Mouse (Mus musculus): ENCODE data around the gene Pitpnc1. TPM values are rescaled to one million over a fixed set of nuclear protein-coding genes. Genes with fewer than 3 reads are reported as not detected.

The Pitpnc1 gene
- polyA plus RNA-seq, 1 experiment from 2014 or later = 36.7 TPM

DNA sequence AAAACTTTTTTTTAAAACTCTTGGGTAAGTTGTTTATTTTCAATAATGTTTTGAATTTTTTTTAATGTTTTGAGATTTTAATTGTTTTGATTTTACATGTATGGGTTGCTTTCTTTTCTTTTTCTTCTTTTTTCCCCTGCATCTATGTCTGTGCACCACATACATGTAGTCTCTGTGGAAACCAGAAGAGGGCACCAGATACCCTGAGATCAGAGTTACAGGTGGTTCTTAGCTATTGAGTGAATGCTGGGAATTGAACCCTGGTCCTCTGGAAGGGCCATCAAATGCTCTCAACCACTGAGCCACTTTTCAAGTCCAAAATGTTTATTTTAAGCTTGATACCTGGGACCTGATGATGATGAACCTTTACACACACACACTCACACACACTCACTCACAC, 170.3 kb downstream of the Pitpnc1 start:
- Histone ChIP-seq H3K27me3 (no peaks in the 10 kb centered on the region), H3K4me2 (replicated peaks) (no peak overlapping the region), H3K36me3 (peaks cover 14% of the 10 kb centered on the region), H3K9ac (replicated peaks) (no peak overlapping the region), H3K4me3 (replicated peaks) (no peak overlapping the region), H3K4me1 (replicated peaks) (no peaks in the 10 kb centered on the region), H3K9me3 (peaks cover 8% of the 10 kb centered on the region), H3K27ac (no peak overlapping the region)
- ATAC-seq = no peak

- no peaks in the 10 kb centered on the region for H3K27me3 ChIP-seq
- H3K27ac ChIP-seq = no peak overlapping the region
- H3K4me1 ChIP-seq (replicated peaks) = no peaks in the 10 kb centered on the region
- peaks cover 14% of the 10 kb centered on the region for H3K36me3 ChIP-seq
- peaks cover 8% of the 10 kb centered on the region for H3K9me3 ChIP-seq
- ATAC-seq = no peak
- no peak overlapping the region for H3K9ac ChIP-seq (replicated peaks)
- WGBS = 90% methylated on average over 9 of the region's 9 CpGs
- H3K4me3 ChIP-seq (replicated peaks) = no peak overlapping the region
- H3K4me2 ChIP-seq (replicated peaks) = no peak overlapping the region
Measured at GRCm38 (mm10) chr11:107299511-107300120, 170.9 kb downstream of the Pitpnc1 start.

GRCm38 (mm10) chr11:107296176-107296575, 174.3 kb downstream of the Pitpnc1 start:
- H3K36me3 ChIP-seq = peaks cover 17% of the 10 kb centered on the region
- H3K9me3 ChIP-seq = peaks cover 8% of the 10 kb centered on the region
- H3K9ac ChIP-seq (replicated peaks) = no peak overlapping the region
- no peak overlapping the region for H3K4me2 ChIP-seq (replicated peaks)
- ATAC-seq = no peak
- 89% methylated on average over 4 of the region's 4 CpGs for whole genome bisulfite sequencing
- H3K4me1 ChIP-seq (replicated peaks) = no peaks in the 10 kb centered on the region
- no peak overlapping the region for H3K4me3 ChIP-seq (replicated peaks)
- no peaks in the 10 kb centered on the region for H3K27me3 ChIP-seq
- H3K27ac ChIP-seq = no peak overlapping the region

- 90% methylated on average over 13 of the region's 13 CpGs for WGBS
- H3K4me3 ChIP-seq (replicated peaks) = no peak overlapping the region
- no peak for ATAC-seq
Measured at GRCm38 (mm10) chr11:107292036-107292435, 178.5 kb downstream of the Pitpnc1 start.

DNA sequence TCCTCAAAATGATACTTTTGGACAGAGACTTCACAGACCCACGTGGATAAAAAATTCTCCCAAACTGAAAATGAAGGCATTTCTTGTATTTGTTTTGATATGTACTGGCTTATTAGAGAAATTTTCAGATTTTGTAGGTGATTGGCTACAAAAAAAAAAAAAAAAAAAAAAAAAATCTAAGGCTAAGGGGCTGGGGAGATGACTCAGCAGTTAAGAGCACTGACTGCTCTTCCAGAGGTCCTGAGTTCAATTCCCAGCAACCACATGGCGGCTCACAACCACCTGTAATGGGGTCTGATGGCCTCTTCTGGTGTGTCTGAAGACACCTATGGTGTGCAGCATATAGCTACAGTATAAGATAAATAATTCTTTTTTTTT, 182.3 kb downstream of the Pitpnc1 start:
- WGBS = 95% methylated on average over 2 of the region's 2 CpGs
- H3K9me3 ChIP-seq = no peaks in the 10 kb centered on the region
- H3K4me3 ChIP-seq (replicated peaks) = no peak overlapping the region
- no peak for ATAC-seq
- H3K27me3 ChIP-seq = no peaks in the 10 kb centered on the region
- H3K4me2 ChIP-seq (replicated peaks) = no peak overlapping the region
- no peak overlapping the region for H3K9ac ChIP-seq (replicated peaks)
- no peaks in the 10 kb centered on the region for H3K4me1 ChIP-seq (replicated peaks)
- H3K36me3 ChIP-seq = peaks cover 12% of the 10 kb centered on the region
- H3K27ac ChIP-seq = no peak overlapping the region

More at GRCm38 (mm10) chr11:107292036-107292435, 178.5 kb downstream of the Pitpnc1 start:
- no peaks in the 10 kb centered on the region for H3K4me1 ChIP-seq (replicated peaks)
- H3K27me3 ChIP-seq = no peaks in the 10 kb centered on the region
- no peaks in the 10 kb centered on the region for H3K9me3 ChIP-seq
- peaks cover 22% of the 10 kb centered on the region for H3K36me3 ChIP-seq
- no peak overlapping the region for H3K9ac ChIP-seq (replicated peaks)
- H3K27ac ChIP-seq = no peak overlapping the region
- no peak overlapping the region for H3K4me2 ChIP-seq (replicated peaks)

- Histone ChIP-seq H3K4me2 (replicated peaks) (no peak overlapping the region), H3K27me3 (no peaks in the 10 kb centered on the region), H3K36me3 (peaks cover 12% of the 10 kb centered on the region), H3K27ac (no peak overlapping the region), H3K4me3 (replicated peaks) (no peak overlapping the region), H3K4me1 (replicated peaks) (no peaks in the 10 kb centered on the region), H3K9me3 (no peaks in the 10 kb centered on the region), H3K9ac (replicated peaks) (no peak overlapping the region)
- WGBS = 91% methylated on average over 11 of the region's 11 CpGs
- ATAC-seq = no peak
Measured at GRCm38 (mm10) chr11:107287215-107288185, 183.0 kb downstream of the Pitpnc1 start.

DNA sequence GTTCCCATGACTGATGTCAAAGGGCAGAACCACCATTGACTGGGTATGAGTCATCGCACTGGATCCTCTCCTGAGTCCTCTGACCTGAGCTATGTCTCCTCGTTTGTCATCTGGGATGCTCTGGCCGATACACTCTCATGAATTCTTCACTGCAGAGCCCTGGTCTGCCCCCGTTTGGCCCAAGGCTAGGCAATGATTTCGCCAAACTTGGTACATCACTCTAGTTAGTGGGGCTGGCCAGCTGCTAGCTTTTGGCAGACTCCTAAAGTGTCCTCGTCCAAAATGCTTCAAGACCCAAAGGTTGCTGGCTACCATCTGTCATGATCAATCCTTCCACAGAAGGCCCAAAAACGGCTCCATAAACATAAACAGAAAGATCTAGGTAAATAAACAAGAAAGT, 184.8 kb downstream of the Pitpnc1 start:
- Histone ChIP-seq H3K4me1 (replicated peaks) (peaks cover under 1% of the 10 kb centered on the region), H3K9me3 (no peaks in the 10 kb centered on the region), H3K27me3 (no peaks in the 10 kb centered on the region), H3K4me3 (replicated peaks) (no peak overlapping the region), H3K4me2 (replicated peaks) (no peak overlapping the region), H3K9ac (replicated peaks) (no peak overlapping the region), H3K36me3 (peaks cover 10% of the 10 kb centered on the region), H3K27ac (no peak overlapping the region)
- no peak for ATAC-seq
- 90% methylated on average over 7 of the region's 7 CpGs for WGBS

- Histone ChIP-seq H3K9ac (replicated peaks) (no peak overlapping the region), H3K27ac (no peak overlapping the region), H3K4me3 (replicated peaks) (no peak overlapping the region), H3K4me2 (replicated peaks) (no peak overlapping the region), H3K9me3 (no peaks in the 10 kb centered on the region), H3K36me3 (no peaks in the 10 kb centered on the region; the same call in 1 of the 2 replicates), H3K4me1 (replicated peaks) (peaks cover 15% of the 10 kb centered on the region), H3K27me3 (no peaks in the 10 kb centered on the region)
- WGBS = 96% methylated on average over 3 of the region's 3 CpGs
- no peak for ATAC-seq
Measured at GRCm38 (mm10) chr11:107283632-107284031, 186.9 kb downstream of the Pitpnc1 start.

GRCm38 (mm10) chr11:107282481-107282880, 188.0 kb downstream of the Pitpnc1 start:
- Histone ChIP-seq H3K9ac (replicated peaks) (no peak overlapping the region), H3K27ac (no peak overlapping the region), H3K9me3 (no peaks in the 10 kb centered on the region), H3K4me2 (replicated peaks) (no peak overlapping the region), H3K4me1 (replicated peaks) (peaks cover 15% of the 10 kb centered on the region), H3K4me3 (replicated peaks) (no peak overlapping the region), H3K27me3 (no peaks in the 10 kb centered on the region), H3K36me3 (no peaks in the 10 kb centered on the region)
- no peak for ATAC-seq
- WGBS = 93% methylated on average over 7 of the region's 7 CpGs

GRCm38 (mm10) chr11:107279258-107279657, 191.2 kb downstream of the Pitpnc1 start:
- H3K9ac ChIP-seq (replicated peaks) = no peak overlapping the region
- no peak for ATAC-seq
- no peaks in the 10 kb centered on the region for H3K9me3 ChIP-seq
- WGBS = 16% methylated on average over 8 of the region's 8 CpGs
- no peak overlapping the region for H3K4me2 ChIP-seq (replicated peaks)
- no peak overlapping the region for H3K27ac ChIP-seq
- H3K4me1 ChIP-seq (replicated peaks) = peaks cover 23% of the 10 kb centered on the region
- H3K27me3 ChIP-seq = no peaks in the 10 kb centered on the region
- no peaks in the 10 kb centered on the region for H3K36me3 ChIP-seq
- no peak overlapping the region for H3K4me3 ChIP-seq (replicated peaks)

GRCm38 (mm10) chr11:107276898-107277297, 193.6 kb downstream of the Pitpnc1 start:
- 76% methylated on average over 7 of the region's 7 CpGs for WGBS
- H3K4me1 ChIP-seq (replicated peaks) = peaks cover 32% of the 10 kb centered on the region
- H3K4me3 ChIP-seq (replicated peaks) = no peak overlapping the region
- no peaks in the 10 kb centered on the region for H3K36me3 ChIP-seq
- no peaks in the 10 kb centered on the region for H3K9me3 ChIP-seq
- H3K27me3 ChIP-seq = no peaks in the 10 kb centered on the region
- H3K4me2 ChIP-seq (replicated peaks) = no peak overlapping the region
- H3K9ac ChIP-seq (replicated peaks) = no peak overlapping the region
- no peak for ATAC-seq
- no peak overlapping the region for H3K27ac ChIP-seq

- 59% methylated on average over 3 of the region's 3 CpGs for WGBS
- Histone ChIP-seq H3K36me3 (no peaks in the 10 kb centered on the region), H3K27me3 (no peaks in the 10 kb centered on the region), H3K4me2 (replicated peaks) (no peak overlapping the region), H3K4me3 (replicated peaks) (no peak overlapping the region), H3K9me3 (no peaks in the 10 kb centered on the region), H3K9ac (replicated peaks) (no peak overlapping the region), H3K4me1 (replicated peaks) (peaks cover 33% of the 10 kb centered on the region), H3K27ac (no peak overlapping the region)
- ATAC-seq = no peak
Measured at GRCm38 (mm10) chr11:107276337-107276736, 194.2 kb downstream of the Pitpnc1 start.

Data from midbrain, embryonic 13.5 days (tissue).